Mouse (Mus musculus): ENCODE results near the gene Plekha7.
A peak's percentile ranks its signal among the peaks of the same experiment; 100 is the strongest.
"Not testable (repeated sequence)": the region's sequence is repeated elsewhere in the genome, so short reads cannot be mapped to it uniquely, and the experiment has no call there.

Plekha7 gene

GRCm38 (mm10) chr7:116129374-116129773 is 178.8 kb downstream of the Plekha7 start:
- DNase-seq (ENCODE audit: low spot score) = no peak

DNA sequence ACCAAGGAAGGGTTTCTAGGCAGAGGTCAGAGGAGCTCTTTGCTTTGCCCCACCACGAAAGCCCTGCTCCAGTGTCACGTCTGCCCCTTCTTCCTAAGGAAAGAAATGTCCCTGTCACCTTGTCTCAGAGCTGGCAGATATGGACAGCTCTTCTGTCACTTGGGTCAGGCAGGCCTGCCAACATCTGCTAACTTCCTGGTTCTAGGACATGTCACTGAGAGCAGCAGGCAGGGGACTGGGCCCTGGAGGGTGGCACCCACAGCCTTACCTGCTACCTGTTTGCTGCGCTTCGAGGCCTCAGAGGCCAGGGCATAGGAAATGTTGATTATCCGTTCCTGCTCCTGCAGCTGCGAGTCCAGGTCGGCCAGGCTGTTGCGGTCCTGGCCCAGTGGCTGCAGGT is 179.9 kb downstream of the Plekha7 start:
- DNase-seq (ENCODE audit: low spot score) = no peak

DNA sequence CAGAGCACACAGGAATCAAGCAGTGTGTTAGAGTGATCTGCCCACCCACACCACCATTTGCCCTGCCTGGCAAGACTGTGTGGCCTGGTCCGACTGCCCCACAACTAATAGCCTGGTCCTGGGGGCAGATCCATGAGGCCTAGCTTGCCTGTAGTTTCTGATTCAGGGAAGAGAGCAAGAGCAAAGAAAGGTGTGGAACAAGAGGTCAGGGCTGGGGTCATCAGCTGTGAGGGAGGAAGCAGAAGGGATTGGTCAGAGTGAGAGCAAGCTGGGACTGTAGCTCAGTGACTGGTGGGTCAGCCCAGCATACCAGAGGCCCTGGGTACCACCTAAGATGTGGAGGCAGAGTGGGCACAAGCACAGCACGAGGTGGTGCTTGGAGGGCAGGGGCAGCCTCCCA is 181.1 kb downstream of the Plekha7 start:
- DNase-seq (ENCODE audit: low spot score) = no peak

- no peak for DNase-seq (ENCODE audit: low spot score)
Measured at GRCm38 (mm10) chr7:116125671-116126070, 182.5 kb downstream of the Plekha7 start.

- DNase-seq (ENCODE audit: low spot score) = no peak
Measured at GRCm38 (mm10) chr7:116124057-116124456, 184.1 kb downstream of the Plekha7 start.

DNA sequence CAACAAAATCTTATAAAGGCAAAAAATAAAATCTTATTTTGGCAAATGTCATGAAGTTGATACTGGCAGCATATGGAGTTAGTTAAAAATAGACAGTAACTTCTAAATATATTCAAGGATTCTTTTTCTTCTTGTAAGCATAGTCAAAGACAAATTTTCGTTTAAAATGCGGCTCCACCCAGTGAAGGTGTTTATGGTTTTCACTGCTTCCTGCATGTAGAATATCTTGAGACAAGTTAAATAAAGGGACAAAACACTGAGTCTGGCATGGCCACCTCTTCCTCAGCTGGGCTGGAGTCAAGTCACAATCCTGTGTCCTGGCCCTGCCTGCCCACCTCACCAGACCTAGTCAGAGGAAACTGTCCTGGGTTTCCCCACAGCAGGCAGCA is 184.6 kb downstream of the Plekha7 start:
- DNase-seq (ENCODE audit: low spot score) = no peak

DNA sequence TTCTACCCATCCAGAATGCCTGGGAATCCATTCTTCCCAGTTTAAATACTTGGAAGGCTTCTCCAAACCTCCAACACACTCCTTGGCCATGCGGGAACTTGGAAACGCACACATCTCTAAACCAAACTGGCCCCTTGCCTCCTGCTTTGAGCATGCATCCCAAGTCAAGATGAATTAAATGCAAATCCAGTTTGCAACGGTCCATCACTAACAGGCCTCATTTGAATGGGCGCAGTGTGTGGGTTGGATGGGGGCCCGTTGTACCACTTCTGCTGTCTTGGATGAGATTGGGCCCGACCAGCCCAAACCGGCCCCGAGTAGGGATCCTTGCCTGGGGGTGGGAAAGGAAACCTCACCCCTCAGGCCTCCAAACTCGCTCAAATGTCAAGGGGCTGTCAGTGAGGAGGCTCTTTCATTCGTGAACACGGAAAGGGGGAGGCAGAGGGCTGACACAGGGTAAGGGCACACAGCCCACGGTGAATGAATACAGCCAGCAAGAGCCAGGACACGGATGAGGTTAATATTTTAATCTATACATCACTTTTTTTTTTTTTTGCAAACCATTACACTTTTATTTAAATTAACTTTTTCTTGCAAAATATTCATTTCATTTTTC is 185.1 kb downstream of the Plekha7 start:
- DNase-seq (ENCODE audit: low spot score) = no peak

DNA sequence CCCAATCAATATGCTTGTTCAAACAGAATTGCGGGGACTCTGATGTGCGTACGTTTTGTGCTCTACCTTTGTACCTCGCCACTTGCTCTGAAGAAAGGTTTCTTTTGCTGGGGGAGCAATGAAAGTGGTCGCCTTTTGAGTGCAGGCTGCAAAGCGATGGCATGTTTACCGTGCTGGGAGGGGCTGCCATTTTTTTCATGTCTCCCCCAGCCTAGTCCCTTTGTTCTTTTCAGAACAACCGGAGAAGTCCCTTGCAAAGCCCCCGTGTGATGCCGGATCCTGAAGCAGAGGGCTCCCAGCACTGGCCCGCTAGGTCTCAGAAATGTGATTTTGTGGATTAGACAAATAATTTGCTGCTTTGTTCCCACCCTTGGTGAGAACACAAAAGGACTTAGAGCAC is 187.0 kb downstream of the Plekha7 start:
- DNase-seq (ENCODE audit: low spot score) = no peak

DNA sequence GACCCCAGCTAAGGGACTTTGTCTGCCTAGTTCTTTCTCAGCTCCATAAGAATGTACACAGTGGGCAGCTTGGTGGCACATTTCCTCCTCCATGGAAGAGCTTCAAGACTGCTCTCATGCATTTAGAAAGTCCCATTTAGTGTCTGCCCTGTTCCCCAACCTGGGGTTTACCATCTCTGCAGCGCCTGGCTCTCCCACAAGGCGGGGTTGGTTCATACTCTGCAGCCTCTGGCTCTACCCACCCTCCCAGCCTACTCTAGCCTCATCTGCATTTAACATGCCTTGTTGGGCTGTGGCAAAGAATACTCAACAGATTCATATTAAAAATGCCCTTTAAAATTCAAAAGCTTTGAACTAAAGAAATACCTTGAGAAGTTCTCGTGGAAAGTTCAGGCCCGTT is 187.4 kb downstream of the Plekha7 start:
- DNase-seq (ENCODE audit: low spot score) = no peak

- DNase-seq (ENCODE audit: low spot score) = no peak
Measured at GRCm38 (mm10) chr7:116119306-116119857, 188.8 kb downstream of the Plekha7 start.

DNA sequence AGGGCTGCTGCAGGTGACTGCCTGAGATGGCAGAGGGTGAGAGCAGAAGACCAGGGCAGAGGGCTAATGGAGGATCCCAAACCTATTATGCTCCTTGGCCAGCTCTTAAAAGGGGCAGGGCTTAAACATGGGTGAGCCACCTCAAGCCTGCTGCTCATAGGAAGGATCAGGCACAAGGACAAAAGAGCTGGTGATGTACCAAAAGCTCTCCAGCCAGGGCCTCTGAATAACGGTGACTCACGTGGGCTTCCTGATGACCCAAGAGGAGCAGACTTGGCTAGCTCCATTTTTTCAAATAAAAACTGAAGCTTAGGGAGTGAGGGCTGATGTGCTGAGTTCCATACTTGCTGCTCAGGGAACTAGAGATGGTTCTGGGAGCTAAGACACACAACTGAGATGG is 192.2 kb downstream of the Plekha7 start:
- no peak for DNase-seq (ENCODE audit: low spot score)

- DNase-seq (ENCODE audit: low spot score) = no peak
Measured at GRCm38 (mm10) chr7:116115216-116115930, 192.8 kb downstream of the Plekha7 start.

DNA sequence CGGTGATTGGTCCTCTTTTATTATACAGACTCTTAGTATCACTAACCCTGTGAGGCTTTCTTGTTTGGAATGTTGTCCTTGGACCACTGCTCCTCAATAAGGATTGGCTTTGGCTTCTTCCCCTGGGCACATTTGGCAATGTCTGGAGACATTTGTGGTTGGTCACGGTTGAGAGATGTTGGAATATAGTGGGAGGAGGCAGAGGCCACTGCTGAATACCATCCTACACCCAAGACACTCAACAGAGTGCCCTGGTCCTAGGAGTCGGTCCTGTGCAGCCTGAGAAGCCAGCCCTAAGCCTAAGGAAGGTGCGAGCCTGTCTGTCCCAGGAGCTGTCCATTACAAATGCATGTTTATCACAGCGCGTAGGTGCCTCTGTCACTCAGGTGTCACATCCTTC is 196.6 kb downstream of the Plekha7 start:
- no peak for DNase-seq (ENCODE audit: low spot score)

DNA sequence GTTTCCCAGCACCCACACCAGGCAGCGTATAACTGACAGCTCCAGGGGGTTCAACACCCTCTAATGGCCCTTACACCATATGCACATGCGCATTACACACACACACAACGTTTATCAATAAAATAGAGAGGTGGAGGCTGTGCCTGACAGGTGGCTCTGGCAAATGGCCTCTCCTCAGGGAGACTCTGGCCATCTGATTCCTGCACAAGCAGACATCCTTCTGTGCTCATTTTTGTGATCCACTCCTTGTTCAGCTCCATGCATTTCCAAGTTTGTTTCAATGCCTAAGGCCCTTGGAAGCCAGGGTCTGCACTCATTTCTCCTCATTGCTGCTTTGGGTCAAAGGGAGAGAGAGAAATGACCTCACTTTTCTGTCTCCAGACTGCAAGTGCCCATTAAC is 197.5 kb downstream of the Plekha7 start:
- no peak for DNase-seq (ENCODE audit: low spot score)

DNA sequence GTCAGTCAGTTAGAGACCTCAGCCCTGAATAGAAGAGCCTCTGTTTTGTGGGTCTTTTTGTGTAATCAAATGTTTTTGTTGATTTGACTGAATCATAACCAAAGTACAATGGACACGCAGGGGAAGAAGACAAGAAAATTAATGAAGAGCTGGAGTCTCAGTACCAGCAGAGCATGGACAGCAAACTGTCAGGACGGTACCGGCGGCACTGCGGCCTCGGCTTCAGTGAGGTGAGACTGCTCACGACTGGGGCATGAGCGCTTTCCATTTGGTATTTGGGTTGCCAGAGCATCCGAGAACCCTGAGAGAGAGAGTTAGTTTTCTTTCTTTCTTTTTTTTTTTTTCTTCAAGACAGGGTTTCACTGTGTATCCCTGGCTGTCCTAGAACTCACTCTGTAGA is 205.1 kb downstream of the Plekha7 start:
- no peak for DNase-seq (ENCODE audit: low spot score)

- DNase-seq (ENCODE audit: low spot score) = no peak
Measured at GRCm38 (mm10) chr7:116099952-116100528, 208.1 kb downstream of the Plekha7 start.

- DNase-seq (ENCODE audit: low spot score) = no peak
Measured at GRCm38 (mm10) chr7:116093466-116093850, 214.7 kb downstream of the Plekha7 start.

DNA sequence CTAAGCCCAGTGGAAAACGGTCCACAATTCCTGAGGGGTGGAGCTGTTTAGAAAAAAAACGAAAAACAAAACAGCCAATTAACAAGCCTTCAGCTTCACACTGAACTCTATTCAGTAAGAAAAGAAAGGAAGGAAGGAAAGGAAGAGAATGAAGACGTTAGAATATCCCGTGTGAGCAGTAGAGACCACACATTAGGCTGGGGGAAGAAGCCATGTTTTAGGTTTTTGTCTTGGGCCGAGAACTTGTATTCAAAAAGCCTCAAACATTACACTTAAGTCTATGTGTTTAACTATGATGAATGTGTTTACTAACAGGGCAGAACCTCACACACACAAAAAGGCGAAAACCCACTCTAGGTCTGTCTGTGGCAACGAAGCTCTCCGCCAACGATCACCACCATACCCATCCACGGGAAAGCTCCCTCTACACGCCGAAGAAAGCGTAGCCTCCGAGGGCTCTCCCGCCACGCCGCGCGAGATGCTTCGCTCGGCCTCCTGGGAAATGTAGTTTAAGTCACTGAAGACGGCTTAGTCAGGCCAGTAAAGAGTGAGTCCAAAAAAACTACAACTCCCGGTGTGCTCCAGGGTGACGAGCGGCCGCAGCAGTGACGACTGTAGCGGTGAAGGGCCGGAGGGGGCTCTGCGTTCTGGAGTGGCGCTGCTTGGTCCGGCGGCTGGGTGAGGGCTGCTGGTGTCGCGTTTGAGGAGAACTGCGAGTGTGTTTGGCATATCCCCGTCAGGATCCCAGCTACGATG is 215.3 kb downstream of the Plekha7 start:
- DNase-seq (ENCODE audit: low spot score) = peak; percentile 96

GRCm38 (mm10) chr7:116084366-116084765 is 223.8 kb downstream of the Plekha7 start, which contains the start of gene Gm4353:
Gene Gm4353, minus strand, starts transcription at chr7:116084635.
- not testable (repeated sequence) for DNase-seq (ENCODE audit: low spot score)

Data from testis, postnatal 14 days (tissue).